Mouse (Mus musculus) heart, embryonic 12.5 days (tissue): ENCODE data around the gene Aldh1a2. TPM values are rescaled to one million over a fixed set of nuclear protein-coding genes. Genes with fewer than 3 reads are reported as not detected.

Experiments
- ATAC-seq: fragments of 200-750 bp; cut with Nextera tagmentation; 2 replicates; pipeline ENCODE4 v1.8.0; 2017; ENCODE audit warnings: moderate TSS enrichment, moderate library complexity; ENCODE audit not compliant: insufficient number of reproducible peaks, low FRiP score
- H3K27ac ChIP-seq: fragments of 300-500 bp; sonication (generic); 2 replicates; pipeline ENCODE4 v1.5.1; 2016; ENCODE audit warnings: mild to moderate bottlenecking, moderate library complexity; ENCODE audit not compliant: poor library complexity, severe bottlenecking
- H3K27me3 ChIP-seq: fragments of 300-500 bp; sonication (generic); replicated peaks from 2 replicates; pipeline ENCODE4 v1.6.1; 2016; ENCODE audit warnings: mild to moderate bottlenecking, moderate library complexity
- H3K36me3 ChIP-seq: fragments of 300-500 bp; sonication (generic); 2 replicates; pipeline ENCODE4 v1.6.1; 2016; ENCODE audit warnings: mild to moderate bottlenecking, moderate library complexity
- H3K4me1 ChIP-seq: fragments of 300-500 bp; sonication (generic); replicated peaks from 2 replicates; pipeline ENCODE4 v1.6.1; 2016; ENCODE audit warnings: mild to moderate bottlenecking
- H3K4me2 ChIP-seq: fragments of 300-500 bp; sonication (generic); 2 replicates; pipeline ENCODE4 v1.6.1; 2016; ENCODE audit warnings: mild to moderate bottlenecking, moderate library complexity
- H3K4me3 ChIP-seq: fragments of 300-500 bp; sonication (generic); 2 replicates; pipeline ENCODE4 v1.5.1; 2016; ENCODE audit warnings: mild to moderate bottlenecking
- H3K9ac ChIP-seq: fragments of 300-500 bp; sonication (generic); 2 replicates; pipeline ENCODE4 v1.6.1; 2016; ENCODE audit warnings: mild to moderate bottlenecking, moderate library complexity
- H3K9me3 ChIP-seq: fragments of 300-500 bp; sonication (generic); replicated peaks from 2 replicates; pipeline ENCODE4 v1.6.1; 2016; ENCODE audit warnings: mild to moderate bottlenecking, moderate library complexity
- WGBS: fragments of 180-500 bp; shearing (Covaris S2); methylation state at CpG from one replicate; pipeline ENCODE4 v1.1.7; 2016; 5-methylcytosine and 5-hydroxymethylcytosine counted together
- polyA plus RNA-seq: library from polyadenylated mRNA; unstranded; fragments of >200 nt; fragmentation: Nextera tagmentation; extraction: Ambion mirVana; gene quantifications from 2 replicates; pipeline ENCODE4 v1.2.1, GENCODE M21; 2016

Aldh1a2 gene
- polyA plus RNA-seq, 1 experiment from 2014 or later: 35.6 TPM

GRCm38 (mm10) chr9:71216996-71217792, 1.6 kb downstream of the Aldh1a2 start:
- WGBS: 5% methylated on average over 20 of the region's 20 CpGs
- Histone ChIP-seq H3K9me3 (no peaks in the 10 kb centered on the region), H3K9ac (no peak overlapping the region), H3K4me1 (peaks cover 14% of the 10 kb centered on the region), H3K36me3 (no peaks in the 10 kb centered on the region), H3K4me2 (peak overlapping the region; percentile 26; the same call in 1 of the 2 replicates), H3K4me3 (peak overlapping the region; percentile 59; the same call in 1 of the 2 replicates), H3K27ac (no peak overlapping the region), H3K27me3 (peaks cover 49% of the 10 kb centered on the region)
- no peak for ATAC-seq

GRCm38 (mm10) chr9:71217793-71218095, 2.2 kb downstream of the Aldh1a2 start:
- peaks cover 49% of the 10 kb centered on the region for H3K27me3 ChIP-seq
- no peak overlapping the region for H3K27ac ChIP-seq
- H3K4me1 ChIP-seq: peaks cover 14% of the 10 kb centered on the region
- no peak for ATAC-seq
- H3K36me3 ChIP-seq: no peaks in the 10 kb centered on the region
- no peak overlapping the region for H3K4me2 ChIP-seq
- 30% methylated on average over 5 of the region's 5 CpGs for WGBS
- no peak overlapping the region for H3K4me3 ChIP-seq
- no peaks in the 10 kb centered on the region for H3K9me3 ChIP-seq
- H3K9ac ChIP-seq: no peak overlapping the region

GRCm38 (mm10) chr9:71219161-71219560, 3.6 kb downstream of the Aldh1a2 start:
- Histone ChIP-seq H3K9ac (no peak overlapping the region), H3K27me3 (peaks cover 36% of the 10 kb centered on the region), H3K27ac (no peak overlapping the region), H3K4me2 (no peak overlapping the region), H3K4me1 (peaks cover 14% of the 10 kb centered on the region), H3K9me3 (no peaks in the 10 kb centered on the region), H3K36me3 (no peaks in the 10 kb centered on the region), H3K4me3 (no peak overlapping the region)
- 71% methylated on average over 4 of the region's 4 CpGs for WGBS
- no peak for ATAC-seq

DNA sequence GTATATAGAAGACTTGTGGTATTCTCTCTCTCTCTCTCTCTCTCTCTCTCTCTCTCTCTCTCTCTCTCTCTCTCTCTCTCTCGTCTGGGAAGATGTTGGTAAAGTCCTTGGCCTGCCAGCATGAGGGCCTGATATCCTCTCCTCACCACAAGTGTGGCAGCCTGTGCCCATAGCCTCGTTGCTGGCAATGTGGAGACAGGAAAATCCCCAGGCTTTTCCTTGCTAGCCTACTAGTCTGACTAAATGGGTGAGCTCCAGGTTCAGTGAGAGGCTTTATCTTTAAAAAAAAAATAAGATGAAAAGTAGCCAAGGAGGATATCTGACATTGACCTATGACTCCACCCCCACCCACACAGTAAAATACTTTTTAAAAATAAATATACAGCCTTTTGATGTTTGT, 4.8 kb downstream of the Aldh1a2 start:
- H3K36me3 ChIP-seq: no peaks in the 10 kb centered on the region
- no peak overlapping the region for H3K27ac ChIP-seq
- H3K4me2 ChIP-seq: no peak overlapping the region
- H3K9ac ChIP-seq: no peak overlapping the region
- peaks cover 24% of the 10 kb centered on the region for H3K27me3 ChIP-seq
- peaks cover 11% of the 10 kb centered on the region for H3K4me1 ChIP-seq
- WGBS: 23% methylated on average over 2 of the region's 2 CpGs
- no peak overlapping the region for H3K4me3 ChIP-seq
- no peaks in the 10 kb centered on the region for H3K9me3 ChIP-seq
- no peak for ATAC-seq

- no peak for ATAC-seq
- Histone ChIP-seq H3K27me3 (peaks cover 21% of the 10 kb centered on the region), H3K4me2 (no peak overlapping the region), H3K4me1 (0 out of 2 replicates have a peak, but pooled peaks cover 4% of the 10 kb centered on the region), H3K9me3 (no peaks in the 10 kb centered on the region), H3K9ac (no peak overlapping the region), H3K4me3 (no peak overlapping the region), H3K36me3 (no peaks in the 10 kb centered on the region), H3K27ac (no peak overlapping the region)
- WGBS: 41% methylated on average over 10 of the region's 10 CpGs
Observed at GRCm38 (mm10) chr9:71227226-71227970, 11.8 kb downstream of the Aldh1a2 start.

- H3K36me3 ChIP-seq: no peaks in the 10 kb centered on the region
- no peak for ATAC-seq
- H3K4me3 ChIP-seq: no peak overlapping the region
- no peak overlapping the region for H3K9ac ChIP-seq
- no peak overlapping the region for H3K27ac ChIP-seq
- H3K4me1 ChIP-seq: 0 out of 2 replicates have a peak, but pooled peaks cover 4% of the 10 kb centered on the region
- no peak overlapping the region for H3K4me2 ChIP-seq
- H3K27me3 ChIP-seq: peaks cover 21% of the 10 kb centered on the region
- no peaks in the 10 kb centered on the region for H3K9me3 ChIP-seq
- 8% methylated on average over 6 of the region's 6 CpGs for WGBS
Observed at GRCm38 (mm10) chr9:71230011-71230410, 14.4 kb downstream of the Aldh1a2 start.

DNA sequence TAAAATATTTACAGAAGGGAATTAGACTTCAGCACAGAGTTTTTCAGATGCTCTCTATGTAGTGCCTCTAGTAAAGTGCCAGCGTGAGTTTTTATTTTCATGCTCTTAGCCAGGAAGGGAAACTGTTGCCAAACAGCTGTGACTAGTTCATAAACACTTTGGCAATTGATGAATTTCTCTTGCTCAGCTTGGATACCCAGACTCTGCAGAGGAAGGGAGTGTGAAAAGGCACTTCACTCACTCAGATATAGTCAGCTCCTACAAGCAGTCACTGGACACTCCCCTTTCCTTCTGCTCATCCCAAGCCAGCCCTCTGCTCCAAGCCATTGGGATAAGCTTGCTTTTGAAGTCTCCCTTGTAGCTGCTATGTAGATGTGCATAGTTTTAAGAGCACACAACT, 21.0 kb downstream of the Aldh1a2 start:
- ATAC-seq: no peak
- no peaks in the 10 kb centered on the region for H3K36me3 ChIP-seq
- H3K4me3 ChIP-seq: no peak overlapping the region
- H3K4me1 ChIP-seq: no peaks in the 10 kb centered on the region
- no peak overlapping the region for H3K4me2 ChIP-seq
- no peaks in the 10 kb centered on the region for H3K27me3 ChIP-seq
- no peak overlapping the region for H3K9ac ChIP-seq
- WGBS: 88% methylated on average over 1 of the region's 1 CpGs
- H3K9me3 ChIP-seq: no peaks in the 10 kb centered on the region
- H3K27ac ChIP-seq: no peak overlapping the region

DNA sequence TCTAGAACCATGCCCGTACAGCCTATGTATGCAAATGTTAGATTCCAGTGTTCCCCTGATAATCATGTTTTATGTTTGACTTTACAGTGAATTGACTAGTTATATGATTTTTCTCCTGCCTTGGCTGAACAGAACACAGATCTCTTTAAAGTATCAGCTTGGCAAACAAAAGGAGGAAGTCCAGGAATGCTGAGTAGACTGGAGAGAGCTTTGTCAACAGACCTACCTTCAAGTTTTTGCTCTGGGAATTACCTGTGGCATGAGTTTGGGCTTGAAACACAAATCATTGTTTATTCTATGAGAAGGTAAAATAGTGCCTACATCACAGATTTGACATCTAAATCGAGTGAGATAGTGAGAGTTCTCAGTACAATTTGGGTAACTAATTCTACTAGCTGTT, 24.3 kb downstream of the Aldh1a2 start:
- Histone ChIP-seq H3K27ac (no peak overlapping the region), H3K36me3 (no peaks in the 10 kb centered on the region), H3K9me3 (no peaks in the 10 kb centered on the region), H3K27me3 (no peaks in the 10 kb centered on the region), H3K9ac (no peak overlapping the region), H3K4me2 (no peak overlapping the region), H3K4me3 (no peak overlapping the region), H3K4me1 (0 out of 2 replicates have a peak, but pooled peaks cover 2% of the 10 kb centered on the region)
- no peak for ATAC-seq
- WGBS: 76% methylated on average over 2 of the region's 2 CpGs

DNA sequence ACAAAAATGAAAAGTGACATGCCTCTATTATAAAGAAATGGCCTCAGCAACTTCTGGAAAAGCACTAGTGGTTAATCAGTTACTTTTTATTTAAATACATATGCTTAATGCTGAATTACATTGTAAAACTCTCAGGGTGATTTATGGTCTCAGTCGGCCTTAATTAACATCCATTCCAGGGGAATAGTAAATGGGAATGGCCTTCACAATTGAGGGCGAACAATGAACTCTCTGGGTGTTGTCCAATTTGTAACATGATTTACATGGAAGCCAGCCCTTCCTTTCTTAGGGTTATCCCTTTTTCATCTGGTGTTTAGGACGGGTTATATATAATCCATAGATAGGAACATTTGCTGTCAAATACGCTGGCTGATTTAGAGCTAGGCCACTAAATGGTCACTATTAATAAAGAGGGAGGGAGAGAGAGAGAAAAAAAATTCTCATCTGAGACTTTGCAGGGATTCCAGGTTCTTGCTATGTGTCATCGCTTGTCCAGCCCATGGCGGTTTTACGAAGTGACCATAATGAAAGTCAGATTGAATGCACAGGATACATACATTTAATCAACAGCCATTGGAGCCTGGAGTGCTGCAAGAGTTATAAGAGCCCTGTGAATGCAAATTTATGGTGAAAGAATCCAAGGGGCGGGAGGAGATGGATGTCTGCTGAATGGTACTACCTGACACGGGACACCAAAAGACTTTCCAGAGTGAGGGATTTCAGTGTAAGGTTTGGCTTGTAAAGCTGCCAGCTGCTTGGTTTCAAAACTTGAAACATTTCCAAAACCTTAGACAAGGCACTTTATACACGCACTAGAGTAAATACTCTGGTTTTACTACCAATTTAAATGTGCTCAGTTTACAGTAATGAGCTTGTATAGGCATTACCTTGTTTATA, 26.2 kb downstream of the Aldh1a2 start:
- no peak overlapping the region for H3K27ac ChIP-seq
- H3K4me1 ChIP-seq: 0 out of 2 replicates have a peak, but pooled peaks cover 2% of the 10 kb centered on the region
- ATAC-seq: no peak
- H3K4me3 ChIP-seq: no peak overlapping the region
- no peak overlapping the region for H3K4me2 ChIP-seq
- 69% methylated on average over 10 of the region's 10 CpGs for WGBS
- H3K27me3 ChIP-seq: no peaks in the 10 kb centered on the region
- no peaks in the 10 kb centered on the region for H3K9me3 ChIP-seq
- no peaks in the 10 kb centered on the region for H3K36me3 ChIP-seq
- no peak overlapping the region for H3K9ac ChIP-seq

GRCm38 (mm10) chr9:71242412-71242781, 26.8 kb downstream of the Aldh1a2 start:
- H3K4me2 ChIP-seq: no peak overlapping the region
- 0 out of 2 replicates have a peak, but pooled peaks cover 2% of the 10 kb centered on the region for H3K4me1 ChIP-seq
- no peaks in the 10 kb centered on the region for H3K9me3 ChIP-seq
- WGBS: 89% methylated on average over 5 of the region's 5 CpGs
- H3K36me3 ChIP-seq: no peaks in the 10 kb centered on the region
- no peak overlapping the region for H3K27ac ChIP-seq
- H3K4me3 ChIP-seq: no peak overlapping the region
- no peak overlapping the region for H3K9ac ChIP-seq
- no peak for ATAC-seq
- no peaks in the 10 kb centered on the region for H3K27me3 ChIP-seq

DNA sequence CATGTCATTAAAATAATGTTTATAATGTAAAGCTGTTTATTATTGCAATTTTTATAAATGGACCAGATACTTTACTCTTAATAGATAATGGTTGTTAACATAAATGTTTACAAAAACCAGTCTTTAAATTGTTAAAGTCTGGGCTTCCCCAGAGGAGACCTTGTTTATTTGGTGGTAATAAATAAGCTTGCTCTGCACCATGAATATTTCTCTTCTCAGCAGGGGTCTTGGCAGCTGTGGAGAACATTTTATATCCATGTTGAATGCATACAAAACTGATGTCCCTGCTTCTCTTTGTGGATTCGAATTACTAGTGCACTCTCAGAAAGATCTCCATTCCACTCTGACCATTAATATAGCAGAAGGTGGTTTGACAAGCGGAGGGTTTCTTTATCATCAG, 38.8 kb downstream of the Aldh1a2 start:
- no peak overlapping the region for H3K27ac ChIP-seq
- no peaks in the 10 kb centered on the region for H3K9me3 ChIP-seq
- no peak overlapping the region for H3K9ac ChIP-seq
- H3K4me1 ChIP-seq: no peaks in the 10 kb centered on the region
- no peaks in the 10 kb centered on the region for H3K36me3 ChIP-seq
- no peak overlapping the region for H3K4me3 ChIP-seq
- no peak overlapping the region for H3K4me2 ChIP-seq
- ATAC-seq: no peak
- 73% methylated on average over 2 of the region's 2 CpGs for WGBS
- no peaks in the 10 kb centered on the region for H3K27me3 ChIP-seq
